Mouse (Mus musculus) liver, postnatal 0 days (tissue): ENCODE data around the gene Fkbp11.

Source experiments
- CTCF ChIP-seq: sonication (generic); IDR thresholded peaks from 2 replicates; pipeline ENCODE4 v1.5.1; 2016; ENCODE audit warnings: antibody characterized with exemption, low read depth
- EP300 ChIP-seq: IDR thresholded peaks from 2 replicates; pipeline ENCODE4 v1.6.1; 2016; ENCODE audit warnings: antibody characterized with exemption, low read depth, mild to moderate bottlenecking

GRCm38 (mm10) chr15:98675634-98676250 is 52.3 kb downstream of the Fkbp11 start:
- TF ChIP-seq CTCF (no peak), EP300 (no peak)
